Mouse (Mus musculus) kidney, postnatal 0 days (tissue): ENCODE measurements at regions not wholly inside any gene's neighbourhood (a gene's known extent, or its start where the extent isn't known, plus 50 kb on each side); places are given as distances from the start of the nearest gene placed in this dataset.

Experiments
- ATAC-seq: fragments of 200-750 bp; cut with Nextera tagmentation; replicated peaks from 2 replicates; pipeline ENCODE4 v1.8.0; 2017; ENCODE audit warnings: low read depth, moderate number of reproducible peaks, moderate TSS enrichment, moderate library complexity; ENCODE audit not compliant: low FRiP score
- DNase-seq: peaks from one replicate; pipeline ENCODE4 v3.0.0-alpha.2; 2016; ENCODE audit warnings: low spot score
- H3K27ac ChIP-seq: fragments of 300-500 bp; sonication (generic); 2 replicates; pipeline ENCODE4 v1.5.1; 2014; ENCODE audit warnings: mild to moderate bottlenecking
- H3K27me3 ChIP-seq: fragments of 300-500 bp; sonication (generic); 2 replicates; pipeline ENCODE4 v1.6.1; 2014; ENCODE audit warnings: low read length, mixed read lengths; ENCODE audit not compliant: insufficient read depth
- H3K36me3 ChIP-seq: fragments of 300-500 bp; sonication (generic); 2 replicates; pipeline ENCODE4 v1.6.1; 2014; ENCODE audit warnings: low read length, mixed read lengths; ENCODE audit not compliant: insufficient read depth
- H3K4me1 ChIP-seq: fragments of 300-500 bp; sonication (generic); replicated peaks from 2 replicates; pipeline ENCODE4 v1.6.1; 2014; ENCODE audit warnings: antibody characterized with exemption, low read length, mixed read lengths; ENCODE audit not compliant: insufficient read depth
- H3K4me2 ChIP-seq: fragments of 300-500 bp; sonication (generic); 2 replicates; pipeline ENCODE4 v1.6.1; 2014; ENCODE audit warnings: mild to moderate bottlenecking, low read length, moderate library complexity, mixed read lengths
- H3K4me3 ChIP-seq: fragments of 300-500 bp; sonication (generic); replicated peaks from 2 replicates; pipeline ENCODE4 v1.5.1; 2014; ENCODE audit warnings: low read depth, low read length
- H3K9ac ChIP-seq: fragments of 300-500 bp; sonication (generic); 2 replicates; pipeline ENCODE4 v1.6.1; 2014; ENCODE audit warnings: low read depth, low read length
- H3K9me3 ChIP-seq: fragments of 300-500 bp; sonication (generic); replicated peaks from 2 replicates; pipeline ENCODE4 v1.6.1; 2016; ENCODE audit warnings: low read length, inconsistent platforms, mixed read lengths
- CTCF ChIP-seq: IDR thresholded peaks from 2 replicates; pipeline ENCODE4 v1.5.1; 2016; ENCODE audit warnings: antibody characterized with exemption, low read depth, mild to moderate bottlenecking, moderate library complexity
- WGBS: fragments of 180-500 bp; shearing (Covaris S2); extraction: QIAGEN DNeasy Blood & Tissue Kit; methylation state at CpG from one replicate; pipeline ENCODE4 v1.1.7; 2014; 5-methylcytosine and 5-hydroxymethylcytosine counted together

DNA sequence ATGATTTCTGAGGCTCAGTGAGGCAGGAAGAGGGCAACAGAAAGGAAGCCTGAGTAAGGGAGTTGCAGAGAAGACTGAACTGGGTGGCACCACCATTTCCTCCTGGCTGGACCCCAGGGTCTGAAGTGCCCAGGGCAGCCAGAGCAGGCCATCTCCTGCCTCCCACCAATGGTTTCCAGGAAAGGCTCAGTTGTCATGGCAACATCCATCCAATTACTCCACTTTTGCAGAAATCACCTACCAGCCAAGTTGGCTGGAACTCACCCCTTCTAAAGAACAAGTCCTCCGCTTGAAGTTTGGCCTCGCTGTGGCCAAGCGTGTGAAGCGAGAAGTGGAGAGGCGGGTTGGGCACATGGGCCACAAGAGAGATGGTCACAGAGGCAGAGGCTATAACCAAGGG, 67.8 kb downstream of the Gm11733 start:
- Histone ChIP-seq H3K36me3 (no peaks in the 10 kb centered on the region), H3K4me3 (no peak overlapping the region), H3K9me3 (no peaks in the 10 kb centered on the region), H3K9ac (no peak overlapping the region), H3K4me2 (no peak overlapping the region), H3K4me1 (no peaks in the 10 kb centered on the region), H3K27ac (no peak overlapping the region), H3K27me3 (no peaks in the 10 kb centered on the region)
- no peak for TF ChIP-seq CTCF
- DNase-seq = no peak
- no peak for ATAC-seq
- WGBS = 95% methylated on average over 5 of the region's 5 CpGs

DNA sequence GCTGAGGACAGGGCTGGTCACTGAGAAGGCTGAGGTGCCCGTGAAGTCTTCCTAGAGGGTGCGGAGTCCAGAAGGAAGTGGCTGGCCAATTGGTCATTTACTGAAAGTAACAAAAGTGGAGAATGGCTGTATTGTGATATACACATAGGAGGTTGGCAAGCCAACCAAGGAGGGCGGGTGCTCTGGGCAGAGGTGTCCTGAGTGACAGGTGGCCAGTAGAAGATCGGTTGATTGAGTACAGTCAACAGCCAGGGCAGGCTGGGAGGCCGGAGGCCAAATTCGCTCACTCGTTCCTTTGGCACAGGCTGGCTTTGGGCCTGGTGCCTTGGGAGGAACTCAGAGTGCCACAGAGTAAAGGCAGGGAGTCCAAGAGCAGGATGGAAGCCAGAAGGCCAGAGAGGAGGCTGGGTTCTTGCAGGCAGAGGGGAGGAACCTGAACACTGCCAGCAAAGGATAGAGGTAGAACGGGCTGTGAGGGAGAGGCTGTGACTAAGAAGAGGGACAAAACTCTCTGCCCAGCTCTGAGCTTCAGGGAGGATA, 68.3 kb downstream of the Gm11733 start:
- no peaks in the 10 kb centered on the region for H3K27me3 ChIP-seq
- no peaks in the 10 kb centered on the region for H3K4me1 ChIP-seq
- H3K27ac ChIP-seq = no peak overlapping the region
- H3K4me2 ChIP-seq = no peak overlapping the region
- H3K36me3 ChIP-seq = no peaks in the 10 kb centered on the region
- H3K9ac ChIP-seq = no peak overlapping the region
- TF ChIP-seq CTCF = no peak
- ATAC-seq = no peak
- no peak overlapping the region for H3K4me3 ChIP-seq
- H3K9me3 ChIP-seq = no peaks in the 10 kb centered on the region
- no peak for DNase-seq
- 91% methylated on average over 8 of the region's 8 CpGs for WGBS

DNA sequence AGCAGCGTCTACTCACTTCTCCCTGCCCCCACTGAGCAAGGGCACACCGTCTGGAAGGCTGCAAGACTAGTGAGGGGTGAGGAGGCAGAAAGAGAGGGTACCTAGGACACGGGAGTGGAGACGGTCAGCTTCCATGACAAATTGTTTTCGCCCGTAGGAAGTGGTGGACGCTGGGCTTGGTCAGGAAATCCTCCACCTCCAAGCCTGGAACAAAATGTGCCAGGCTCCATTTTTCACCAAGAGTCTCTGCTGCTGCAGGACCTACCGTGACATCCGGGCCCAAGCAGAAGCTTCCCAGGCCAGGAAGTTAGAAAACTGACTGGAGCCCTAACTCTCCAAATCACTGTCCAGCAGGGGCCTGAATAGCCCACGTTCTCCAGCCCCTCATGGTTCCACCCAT, 69.9 kb downstream of the Gm11733 start:
- ATAC-seq (no peak), DNase-seq (peak; percentile 27)
- H3K4me3 ChIP-seq = no peak overlapping the region
- no peaks in the 10 kb centered on the region for H3K9me3 ChIP-seq
- TF ChIP-seq CTCF = no peak
- H3K36me3 ChIP-seq = no peaks in the 10 kb centered on the region
- 44% methylated on average over 10 of the region's 10 CpGs for WGBS
- no peak overlapping the region for H3K9ac ChIP-seq
- no peaks in the 10 kb centered on the region for H3K4me1 ChIP-seq
- no peak overlapping the region; the same call in 1 of the 2 replicates for H3K27ac ChIP-seq
- H3K4me2 ChIP-seq = no peak overlapping the region
- no peaks in the 10 kb centered on the region for H3K27me3 ChIP-seq

DNA sequence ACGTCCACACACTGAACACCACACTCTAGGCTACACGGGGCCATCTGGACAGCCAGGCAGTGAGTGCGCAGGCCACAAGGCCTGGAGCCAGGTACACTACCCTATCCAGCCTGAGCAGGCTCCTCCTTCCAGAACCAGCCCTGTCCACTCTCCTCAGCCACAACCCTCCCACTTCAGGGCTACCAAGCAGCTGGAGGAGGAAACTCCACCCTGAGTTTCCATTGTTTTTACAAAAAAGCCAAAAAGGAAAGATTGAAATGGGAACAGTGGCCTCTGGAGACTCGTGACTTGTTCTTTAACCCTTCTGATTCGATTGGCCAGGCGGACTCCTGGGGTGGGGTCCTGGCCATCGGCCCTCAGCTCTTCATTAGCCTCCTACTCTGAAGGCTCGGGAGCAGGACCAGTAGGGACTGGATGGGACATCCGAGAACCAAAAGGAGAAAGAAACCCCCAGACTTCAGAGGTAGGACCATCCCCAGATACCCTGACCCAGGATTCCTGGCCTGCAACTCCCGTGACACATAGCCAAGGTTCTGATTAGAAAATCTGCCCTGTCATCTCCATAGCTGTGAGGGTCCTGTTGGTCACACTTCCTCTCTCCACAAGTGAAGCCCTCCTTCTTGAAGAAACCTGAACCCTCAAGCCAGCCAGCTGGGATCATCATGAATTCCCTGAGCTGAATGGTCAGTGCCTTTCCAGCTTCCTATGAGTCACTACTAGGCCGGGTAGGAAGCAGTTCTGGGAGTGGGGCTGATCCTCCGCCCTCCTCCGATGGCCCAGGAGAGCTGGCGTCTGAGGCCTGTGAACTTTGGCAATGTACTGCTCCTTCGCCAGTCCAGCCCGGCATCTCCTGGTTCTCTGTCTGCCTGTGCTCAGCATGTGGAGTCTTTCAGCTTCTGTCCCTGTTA, 73.6 kb downstream of the Gm11733 start:
- peak overlapping the region; percentile 61; the same call in 1 of the 2 replicates for H3K27ac ChIP-seq
- ATAC-seq = no peak
- H3K9ac ChIP-seq = no peak overlapping the region
- H3K4me1 ChIP-seq = no peaks in the 10 kb centered on the region
- 63% methylated on average over 16 of the region's 16 CpGs for WGBS
- TF ChIP-seq CTCF = no peak
- H3K27me3 ChIP-seq = no peaks in the 10 kb centered on the region
- no peak overlapping the region for H3K4me2 ChIP-seq
- H3K4me3 ChIP-seq = no peak overlapping the region
- H3K36me3 ChIP-seq = no peaks in the 10 kb centered on the region
- DNase-seq = peak; percentile 55
- H3K9me3 ChIP-seq = no peaks in the 10 kb centered on the region

DNA sequence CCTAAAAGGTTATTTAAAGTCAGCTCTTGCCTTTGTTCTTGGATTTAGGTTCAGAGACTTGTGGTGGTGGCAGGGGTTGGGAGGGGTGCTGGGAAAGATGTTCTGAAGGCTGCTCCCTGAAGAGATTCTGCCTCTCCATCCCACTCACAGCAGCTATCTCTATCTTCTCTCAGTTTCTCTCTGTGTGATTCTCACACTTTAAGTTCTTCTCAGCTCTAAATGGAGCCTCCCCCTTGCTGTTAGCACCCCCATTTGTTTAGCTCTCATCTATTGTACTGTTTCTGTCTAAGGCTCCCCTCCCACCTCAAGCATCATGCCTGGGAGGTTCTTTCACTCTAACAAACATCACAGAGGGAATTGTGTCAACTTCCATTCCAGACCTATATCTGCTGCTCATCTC, 75.7 kb downstream of the Gm11733 start:
- Histone ChIP-seq H3K27ac (no peak overlapping the region), H3K36me3 (no peaks in the 10 kb centered on the region), H3K4me1 (no peaks in the 10 kb centered on the region), H3K9ac (no peak overlapping the region), H3K4me2 (no peak overlapping the region), H3K4me3 (no peak overlapping the region), H3K9me3 (no peaks in the 10 kb centered on the region), H3K27me3 (no peaks in the 10 kb centered on the region)
- no peak for DNase-seq
- TF ChIP-seq CTCF = no peak
- no peak for ATAC-seq

DNA sequence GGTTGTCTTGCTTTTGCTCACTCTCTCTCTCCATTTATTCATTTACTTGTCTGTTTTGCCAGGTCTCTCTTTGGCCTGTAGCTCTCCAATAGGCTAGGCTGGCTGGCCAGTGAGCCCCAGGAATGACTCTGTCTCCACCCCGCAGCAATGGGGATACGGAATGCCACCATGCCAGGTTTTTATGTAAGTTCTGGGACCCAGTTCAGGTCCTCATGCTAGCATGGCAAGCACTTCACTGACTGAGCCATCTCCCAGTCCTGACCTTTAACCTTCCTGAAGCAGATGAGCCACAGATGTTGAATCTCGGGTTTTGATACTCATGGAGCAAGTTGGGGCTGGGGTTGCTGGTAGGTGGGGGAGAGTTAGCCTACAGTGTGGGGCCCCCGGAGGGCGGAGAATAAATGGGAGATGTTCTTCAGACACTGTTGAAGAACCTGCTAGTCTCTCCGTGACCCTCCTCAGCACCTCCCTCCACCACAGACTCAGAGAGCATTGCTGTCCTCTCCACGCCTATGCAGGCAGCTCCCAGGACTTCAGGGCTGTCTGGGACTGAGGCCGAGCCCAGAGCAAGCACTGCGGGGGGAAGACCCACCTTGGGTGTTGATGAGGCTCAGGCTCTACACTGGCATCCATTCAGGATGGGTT, 83.9 kb downstream of the Gm11733 start:
- 79% methylated on average over 9 of the region's 9 CpGs for WGBS

More for the DNA sequence above, 83.9 kb downstream of the Gm11733 start:
- ATAC-seq (no peak), DNase-seq (no peak)
- H3K36me3 ChIP-seq = no peaks in the 10 kb centered on the region
- no peak for TF ChIP-seq CTCF
- H3K9ac ChIP-seq = no peak overlapping the region
- no peaks in the 10 kb centered on the region for H3K4me1 ChIP-seq
- H3K27ac ChIP-seq = no peak overlapping the region
- no peaks in the 10 kb centered on the region for H3K27me3 ChIP-seq
- no peaks in the 10 kb centered on the region for H3K9me3 ChIP-seq
- H3K4me3 ChIP-seq = no peak overlapping the region
- H3K4me2 ChIP-seq = no peak overlapping the region
